10 mouse cellular contexts compared by ENCODE assay signal in genomic region chr17:27121266-27121665, GRCm38 (mm10). TPM values are rescaled to one million over a fixed set of nuclear protein-coding genes. Genes with fewer than 3 reads are reported as not detected.
A peak's percentile ranks its signal among the peaks of the same experiment; 100 is the strongest.
DNase-seq lines count a peak whose midpoint lies in the region; ATAC-seq and TF ChIP-seq lines count a peak whose summit lies in the region.
"Had no signal": no experiment of that assay in that cellular context is flagged by ENCODE, and none has a peak within 500 bp of the region (broad histone marks: within the 10 kb centered on the region; RNA-seq: fewer than 3 reads in every experiment).

No protein-coding gene starts in this region.

- no peaks in the 10 kb centered on the region for H3K9me3 ChIP-seq in forebrain, embryonic 15.5 days
- H3K9me3 ChIP-seq in midbrain, postnatal 0 days (ENCODE audit: low read length) = no peaks in the 10 kb centered on the region
- no peaks in the 10 kb centered on the region for H3K9me3 ChIP-seq in heart, embryonic 12.5 days (replicated peaks)
- H3K9me3 ChIP-seq: G1E had no signal

- DNase-seq in layer of hippocampus, adult 2 months (ENCODE audit: low spot score in 2 of 2) = no peak
- DNase-seq in layer of hippocampus, adult 9-11 months = no peak
- peak; percentile 63 to 66 for DNase-seq in cerebellum, postnatal 10 days
- DNase-seq in midbrain, postnatal 0 days (ENCODE audit: low spot score) = no peak
- DNase-seq in gastrocnemius, adult 18-20 months (ENCODE audit: low spot score) = no peak
- no peak for DNase-seq in spleen, adult 18-20 months
- DNase-seq: adrenal gland, adult 8-10 months had no signal

- TF ChIP-seq CTCF in layer of hippocampus, adult 2 months (conservative IDR thresholded peaks at IDR 0.05) = peak; percentile 37
- TF ChIP-seq CTCF in midbrain, postnatal 0 days (IDR thresholded peaks at IDR 0.05) = peak; percentile 15; the same call in 1 of the 2 replicates

- ATAC-seq in forebrain, embryonic 15.5 days (replicated peaks) = no peak
- no peak for ATAC-seq in midbrain, postnatal 0 days (ENCODE audit: low FRiP score)
- ATAC-seq in heart, embryonic 12.5 days (ENCODE audit: insufficient number of reproducible peaks, low FRiP score) = no peak

- H3K27me3 ChIP-seq in forebrain, embryonic 15.5 days = no peaks in the 10 kb centered on the region
- no peaks in the 10 kb centered on the region for H3K27me3 ChIP-seq in midbrain, postnatal 0 days (ENCODE audit: insufficient read depth, low read length)
- no peaks in the 10 kb centered on the region for H3K27me3 ChIP-seq in heart, embryonic 12.5 days (replicated peaks)

- H3K4me1 ChIP-seq in forebrain, embryonic 15.5 days = peaks cover 20% of the 10 kb centered on the region
- peaks cover 15% of the 10 kb centered on the region; the same call in 1 of the 2 replicates for H3K4me1 ChIP-seq in midbrain, postnatal 0 days (ENCODE audit: insufficient read depth, low read length)
- peaks cover 24% of the 10 kb centered on the region for H3K4me1 ChIP-seq in heart, embryonic 12.5 days (replicated peaks)

- peak overlapping the region; percentile 67 for H3K27ac ChIP-seq in layer of hippocampus, adult 2 months
- H3K27ac ChIP-seq in forebrain, embryonic 15.5 days (replicated peaks) = no peak overlapping the region
- H3K27ac ChIP-seq in midbrain, postnatal 0 days (ENCODE audit: low read depth, low read length) = no peak overlapping the region
- no peak overlapping the region for H3K27ac ChIP-seq in heart, embryonic 12.5 days (ENCODE audit: poor library complexity, severe bottlenecking)

- H3K4me3 ChIP-seq in layer of hippocampus, adult 2 months = no peak overlapping the region
- H3K4me3 ChIP-seq in forebrain, embryonic 15.5 days = no peak overlapping the region
- H3K4me3 ChIP-seq in midbrain, postnatal 0 days (ENCODE audit: low read depth, low read length) = no peak overlapping the region
- H3K4me3 ChIP-seq in heart, embryonic 12.5 days = no peak overlapping the region

- H3K9ac ChIP-seq in forebrain, embryonic 15.5 days (replicated peaks) = 0 out of 2 replicates have a peak overlapping the region, but pooled peaks have one; percentile 21
- H3K9ac ChIP-seq in midbrain, postnatal 0 days (replicated peaks; ENCODE audit: low read length, poor library complexity, severe bottlenecking) = no peak overlapping the region
- no peak overlapping the region for H3K9ac ChIP-seq in heart, embryonic 12.5 days

- WGBS in forebrain, embryonic 15.5 days = 33% methylated on average over 14 of the region's 14 CpGs
- WGBS in midbrain, postnatal 0 days = 28% methylated on average over 14 of the region's 14 CpGs
- whole genome bisulfite sequencing in heart, embryonic 12.5 days = 59% methylated on average over 14 of the region's 14 CpGs

- H3K36me3 ChIP-seq in forebrain, embryonic 15.5 days = 0 out of 2 replicates have a peak, but pooled peaks cover 11% of the 10 kb centered on the region
- H3K36me3 ChIP-seq in midbrain, postnatal 0 days (ENCODE audit: insufficient read depth, low read length) = peaks cover 21% of the 10 kb centered on the region
- peaks cover 57% of the 10 kb centered on the region for H3K36me3 ChIP-seq in heart, embryonic 12.5 days

- peak overlapping the region; percentile 33; the same call in 1 of the 2 replicates for H3K4me2 ChIP-seq in forebrain, embryonic 15.5 days (replicated peaks)
- no peak overlapping the region for H3K4me2 ChIP-seq in midbrain, postnatal 0 days (ENCODE audit: low read depth, low read length, poor library complexity, severe bottlenecking)
- H3K4me2 ChIP-seq in heart, embryonic 12.5 days = no peak overlapping the region

RNA-seq across cellular contexts. Expression of gene Uqcc2, which starts 12.4 kb away (rescaled TPM):
- total RNA-seq in layer of hippocampus, adult 2 months (2021) = 100 to 1,000 TPM; 182 to 220 TPM
- polyA plus RNA-seq in forebrain, embryonic 15.5 days (2015; fragmentation: Nextera tagmentation; extraction: Ambion mirVana) = 278 and 295 TPM in 2 replicates
- 213 and 233 TPM in 2 replicates for total RNA-seq in midbrain, postnatal 0 days (2014; rRNA removed)
- 453 and 478 TPM in 2 replicates for polyA plus RNA-seq in midbrain, postnatal 0 days (2015; fragmentation: Nextera tagmentation; extraction: Ambion mirVana)
- total RNA-seq in gastrocnemius, adult 18-20 months (2021) = 100 to 1,000 TPM; 426 to 428 TPM
- polyA plus RNA-seq in heart, embryonic 12.5 days (2016; fragmentation: Nextera tagmentation; extraction: Ambion mirVana) = 294 and 296 TPM in 2 replicates

RNA-seq across cellular contexts. Expression of gene Ip6k3, which starts 46.3 kb away (rescaled TPM):
- total RNA-seq in layer of hippocampus, adult 2 months (2021) = under 1 TPM; 0.15 to 0.20 TPM
- 0.17 and 0.31 TPM in 2 replicates for polyA plus RNA-seq in forebrain, embryonic 15.5 days (2015; fragmentation: Nextera tagmentation; extraction: Ambion mirVana)
- 0.09 TPM in 1 of 2 replicates, not detected in the other for total RNA-seq in midbrain, postnatal 0 days (2014; rRNA removed)
- polyA plus RNA-seq in midbrain, postnatal 0 days (2015; fragmentation: Nextera tagmentation; extraction: Ambion mirVana) = 0.32 TPM in 1 of 2 replicates, not detected in the other
- total RNA-seq in gastrocnemius, adult 18-20 months (2021) = 10 to 100 TPM; 29.8 to 66.9 TPM
- 0.18 and 0.31 TPM in 2 replicates for polyA plus RNA-seq in heart, embryonic 12.5 days (2016; fragmentation: Nextera tagmentation; extraction: Ambion mirVana)
- polyA plus RNA-seq: G1E had no signal

Comparison
In these comparisons a context has a peak if more than half of its experiments do, and no peak if none do; other contexts are left out.
1. DNase-seq: peak in cerebellum, postnatal 10 days (2 of 2); none in layer of hippocampus, adult 2 months (0 of 2), layer of hippocampus, adult 9-11 months (single experiment), midbrain, postnatal 0 days (single experiment), gastrocnemius, adult 18-20 months (single experiment) and spleen, adult 18-20 months (0 of 2).
2. RNA of gene Ip6k3, which starts 46.3 kb away (total RNA-seq): 29.8 to 66.9 TPM in gastrocnemius, adult 18-20 months; 0.15 to 0.20 TPM in layer of hippocampus, adult 2 months and 0.09 TPM in midbrain, postnatal 0 days; every median in the first group is over 10 times any median in the second.